Mouse (Mus musculus): Measurements from ENCODE around the gene Clec2i. TPM values are rescaled to one million over a fixed set of nuclear protein-coding genes. Genes with fewer than 3 reads are reported as not detected.
A peak's percentile ranks its signal among the peaks of the same experiment; 100 is the strongest.

Gene Clec2i
- polyA plus RNA-seq, 1 experiment = 4.9 TPM

DNA sequence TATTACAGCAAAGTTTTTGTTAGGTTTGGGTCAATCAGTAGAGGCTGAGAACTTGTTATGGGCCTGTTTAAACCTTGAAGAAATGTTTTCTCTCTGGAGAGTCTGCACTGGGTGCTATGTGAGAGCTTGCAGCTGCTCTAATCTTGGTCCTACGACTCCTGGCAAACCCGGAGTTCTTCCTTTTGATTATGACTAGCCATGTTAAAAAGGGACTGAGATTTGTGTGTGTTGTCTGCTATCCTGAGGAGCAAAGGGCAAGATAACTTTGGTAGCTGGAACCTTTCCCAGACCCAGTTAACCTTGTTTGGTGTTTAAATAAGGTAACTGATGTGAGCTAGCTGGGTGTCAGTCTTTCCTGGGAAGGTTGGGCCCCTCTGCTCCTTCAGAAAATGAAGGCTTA, 36.7 kb upstream of the Clec2i start:
- Histone ChIP-seq H3K4me1 (ENCODE audit: control insufficient read depth, insufficient read depth, low read length) (peaks cover 7% of the 10 kb centered on the region), H3K4me3 (replicated peaks; ENCODE audit: control insufficient read depth, low read depth, low read length) (no peak overlapping the region), H3K27ac (ENCODE audit: control insufficient read depth, insufficient read depth, low read depth, low read length, poor library complexity) (no peak overlapping the region; the same call in 1 of the 2 replicates)
- no peak for TF ChIP-seq CTCF (IDR thresholded peaks at IDR 0.05; ENCODE audit: control insufficient read depth, insufficient read depth, low read length)
- no peak for TF ChIP-seq POLR2A (IDR thresholded peaks at IDR 0.05; ENCODE audit: borderline replicate concordance, control insufficient read depth, low read depth, low read length)
- WGBS = 21% methylated on average over 2 of the region's 2 CpGs

DNA sequence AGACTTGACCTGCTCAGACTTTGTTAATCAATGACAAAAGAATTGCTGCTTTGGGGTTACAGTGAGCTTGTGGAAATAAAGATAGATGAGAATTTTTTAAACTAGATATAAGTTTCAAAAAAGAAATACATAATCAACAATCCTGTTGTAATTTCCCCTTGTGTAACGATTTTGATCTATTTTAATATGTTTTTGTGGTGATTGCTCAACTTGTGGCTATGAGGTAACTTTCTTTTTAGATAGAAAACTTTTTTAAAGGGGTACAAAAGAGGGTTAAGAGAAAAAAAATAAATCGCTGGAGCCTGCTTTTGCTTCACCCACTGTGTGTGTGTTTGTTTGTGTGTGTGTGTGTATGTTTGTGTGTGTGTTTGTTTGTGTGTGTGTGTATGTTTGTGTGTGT, 36.2 kb upstream of the Clec2i start:
- Histone ChIP-seq H3K4me1 (ENCODE audit: control insufficient read depth, insufficient read depth, low read length) (peaks cover 7% of the 10 kb centered on the region), H3K4me3 (replicated peaks; ENCODE audit: control insufficient read depth, low read depth, low read length) (no peak overlapping the region), H3K27ac (ENCODE audit: control insufficient read depth, insufficient read depth, low read depth, low read length, poor library complexity) (peak overlapping the region; percentile 42; the same call in 1 of the 2 replicates)
- no peak for TF ChIP-seq POLR2A (IDR thresholded peaks at IDR 0.05; ENCODE audit: borderline replicate concordance, control insufficient read depth, low read depth, low read length)
- TF ChIP-seq CTCF (IDR thresholded peaks at IDR 0.05; ENCODE audit: control insufficient read depth, insufficient read depth, low read length) = no peak
- 7% methylated on average over 2 of the region's 2 CpGs for WGBS

DNA sequence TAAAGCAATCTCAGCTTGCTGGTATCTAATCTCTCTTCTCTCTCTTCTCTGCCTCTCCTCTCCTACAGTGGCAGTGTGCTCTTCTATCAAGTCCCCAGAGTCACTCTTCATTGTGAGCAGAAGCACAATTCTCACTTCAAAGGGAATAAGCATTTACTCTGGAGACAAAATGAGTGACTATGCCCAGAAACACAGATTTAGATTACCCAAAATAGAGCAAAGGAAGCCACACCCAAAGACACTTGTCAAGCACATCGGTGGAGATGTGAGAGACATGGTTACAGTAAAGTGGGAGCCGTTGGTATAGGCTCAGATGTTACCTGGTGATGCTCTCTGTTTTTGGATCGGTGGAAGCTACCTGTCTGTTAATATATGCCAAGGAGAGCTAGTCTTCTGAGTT, 34.6 kb upstream of the Clec2i start:
- no peak overlapping the region for H3K4me3 ChIP-seq (replicated peaks; ENCODE audit: control insufficient read depth, low read depth, low read length)
- TF ChIP-seq POLR2A (IDR thresholded peaks at IDR 0.05; ENCODE audit: borderline replicate concordance, control insufficient read depth, low read depth, low read length) = no peak
- TF ChIP-seq CTCF (IDR thresholded peaks at IDR 0.05; ENCODE audit: control insufficient read depth, insufficient read depth, low read length) = no peak
- WGBS = 31% methylated on average over 3 of the region's 3 CpGs
- H3K4me1 ChIP-seq (ENCODE audit: control insufficient read depth, insufficient read depth, low read length) = peaks cover 7% of the 10 kb centered on the region
- peak overlapping the region; percentile 63 for H3K27ac ChIP-seq (ENCODE audit: control insufficient read depth, insufficient read depth, low read depth, low read length, poor library complexity)

DNA sequence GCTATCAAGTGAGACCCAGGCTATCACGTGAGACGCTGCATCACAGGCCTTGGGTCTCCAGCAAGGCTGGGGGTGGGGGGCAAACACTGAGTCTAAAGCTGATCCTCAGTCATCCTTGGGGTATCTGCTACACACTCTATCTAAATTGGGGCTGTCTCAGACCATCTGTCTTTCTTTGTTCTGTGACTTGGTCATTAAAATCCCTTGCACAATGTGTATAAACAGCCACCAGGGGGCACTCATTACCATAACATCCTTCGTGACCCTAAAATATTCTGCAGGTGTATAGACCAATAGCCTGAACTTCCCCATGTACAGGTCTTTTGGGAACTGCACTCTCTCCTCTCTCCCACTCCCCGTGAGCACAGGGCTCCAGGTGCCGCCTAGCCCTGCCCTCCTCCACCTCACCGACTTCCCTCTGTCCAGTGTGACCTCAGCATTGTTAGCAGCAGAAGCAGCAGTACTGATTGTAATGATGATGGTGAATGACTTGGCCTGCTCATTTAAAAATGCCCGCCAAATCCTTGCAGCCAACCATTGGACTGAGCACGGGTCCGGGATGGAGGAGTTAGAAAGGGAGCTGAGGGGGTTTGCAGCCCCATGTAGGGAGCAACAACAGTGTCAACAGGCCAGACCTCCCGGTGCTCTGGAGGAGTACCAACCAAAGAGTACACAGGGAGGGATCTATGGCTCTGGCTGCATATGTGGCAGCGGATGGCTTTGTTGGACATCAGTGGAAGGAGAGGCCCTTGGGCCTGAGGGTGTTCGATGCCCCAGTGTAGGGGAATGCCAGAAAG, 33.2 kb upstream of the Clec2i start:
- peaks cover 7% of the 10 kb centered on the region for H3K4me1 ChIP-seq (ENCODE audit: control insufficient read depth, insufficient read depth, low read length)
- no peak for TF ChIP-seq POLR2A (IDR thresholded peaks at IDR 0.05; ENCODE audit: borderline replicate concordance, control insufficient read depth, low read depth, low read length)
- no peak; the same call in 1 of the 2 replicates for TF ChIP-seq CTCF (IDR thresholded peaks at IDR 0.05; ENCODE audit: control insufficient read depth, insufficient read depth, low read length)
- peak overlapping the region; percentile 9; the same call in 1 of the 2 replicates for H3K27ac ChIP-seq (ENCODE audit: control insufficient read depth, insufficient read depth, low read depth, low read length, poor library complexity)
- 52% methylated on average over 12 of the region's 12 CpGs for WGBS
- peak overlapping the region; percentile 13 for H3K4me3 ChIP-seq (replicated peaks; ENCODE audit: control insufficient read depth, low read depth, low read length)

DNA sequence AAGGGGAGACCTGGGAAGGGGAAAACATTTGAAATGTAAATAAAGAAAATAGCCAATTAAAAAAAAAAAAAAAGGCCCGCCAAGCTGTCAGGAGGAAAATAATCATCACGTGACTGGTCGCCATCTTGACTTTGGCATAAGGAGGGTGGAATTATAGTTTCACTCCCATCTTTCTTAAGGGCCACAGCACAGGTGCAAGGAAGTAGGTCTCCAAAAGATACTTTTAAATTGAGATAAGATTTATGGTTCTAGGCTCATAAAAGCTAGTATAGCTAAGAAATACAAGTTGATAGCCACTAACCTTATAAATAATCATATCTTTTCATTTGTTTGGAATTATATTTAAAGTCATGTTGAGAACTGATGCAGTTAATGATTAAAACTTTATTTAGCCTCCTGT, 32.5 kb upstream of the Clec2i start:
- WGBS = 83% methylated on average over 3 of the region's 3 CpGs
- no peak for TF ChIP-seq CTCF (IDR thresholded peaks at IDR 0.05; ENCODE audit: control insufficient read depth, insufficient read depth, low read length)
- TF ChIP-seq POLR2A (IDR thresholded peaks at IDR 0.05; ENCODE audit: borderline replicate concordance, control insufficient read depth, low read depth, low read length) = no peak
- H3K27ac ChIP-seq (ENCODE audit: control insufficient read depth, insufficient read depth, low read depth, low read length, poor library complexity) = no peak overlapping the region
- H3K4me3 ChIP-seq (replicated peaks; ENCODE audit: control insufficient read depth, low read depth, low read length) = no peak overlapping the region
- peaks cover 6% of the 10 kb centered on the region for H3K4me1 ChIP-seq (ENCODE audit: control insufficient read depth, insufficient read depth, low read length)

DNA sequence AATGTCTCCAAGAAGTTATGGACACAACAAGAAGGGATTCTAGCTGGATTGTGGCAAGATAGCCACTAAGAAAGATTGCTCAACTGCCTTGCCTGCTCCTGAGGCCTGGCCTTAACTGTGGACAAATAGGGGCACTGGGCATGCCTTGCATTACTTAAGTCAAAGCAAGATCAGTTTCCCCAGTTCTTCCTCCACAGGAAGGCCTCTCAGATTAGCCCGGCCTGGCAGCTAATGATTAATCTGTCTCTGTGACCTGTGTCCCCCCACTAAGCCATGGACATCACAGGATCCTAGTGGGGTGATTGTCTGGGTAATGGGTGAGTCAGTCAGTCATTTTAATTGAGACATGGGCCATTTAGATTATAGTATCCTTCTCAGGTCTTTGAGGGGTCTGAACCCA, 31.9 kb upstream of the Clec2i start:
- peak overlapping the region; percentile 25; the same call in 1 of the 2 replicates for H3K27ac ChIP-seq (ENCODE audit: control insufficient read depth, insufficient read depth, low read depth, low read length, poor library complexity)
- TF ChIP-seq POLR2A (IDR thresholded peaks at IDR 0.05; ENCODE audit: borderline replicate concordance, control insufficient read depth, low read depth, low read length) (no peak), CTCF (IDR thresholded peaks at IDR 0.05; ENCODE audit: control insufficient read depth, insufficient read depth, low read length) (no peak)
- H3K4me3 ChIP-seq (replicated peaks; ENCODE audit: control insufficient read depth, low read depth, low read length) = no peak overlapping the region
- 27% methylated on average over 1 of the region's 1 CpGs for WGBS
- H3K4me1 ChIP-seq (ENCODE audit: control insufficient read depth, insufficient read depth, low read length) = peaks cover 6% of the 10 kb centered on the region

DNA sequence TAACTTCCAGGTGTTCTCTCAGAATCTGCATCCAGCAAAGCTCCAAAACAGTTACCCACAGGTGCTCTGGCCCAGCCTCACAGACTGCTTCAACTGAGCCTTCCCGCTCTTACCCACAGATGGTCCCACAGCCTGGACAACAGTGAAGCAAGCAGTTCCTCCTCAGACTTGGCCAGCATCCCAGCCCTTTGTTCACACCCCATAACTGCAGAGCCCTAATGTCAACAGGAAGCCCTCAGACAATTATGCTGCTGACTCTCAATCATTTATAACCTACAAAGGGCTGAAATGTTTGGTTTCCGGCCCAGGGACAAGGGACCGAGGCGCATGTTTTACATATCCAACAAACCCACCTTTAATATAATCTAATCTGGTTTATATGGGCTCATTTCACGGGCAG, 31.1 kb upstream of the Clec2i start:
- Histone ChIP-seq H3K4me1 (ENCODE audit: control insufficient read depth, insufficient read depth, low read length) (peaks cover 5% of the 10 kb centered on the region), H3K27ac (ENCODE audit: control insufficient read depth, insufficient read depth, low read depth, low read length, poor library complexity) (0 out of 2 replicates have a peak overlapping the region, but pooled peaks have one; percentile 4), H3K4me3 (replicated peaks; ENCODE audit: control insufficient read depth, low read depth, low read length) (no peak overlapping the region)
- TF ChIP-seq POLR2A (IDR thresholded peaks at IDR 0.05; ENCODE audit: borderline replicate concordance, control insufficient read depth, low read depth, low read length) = no peak
- TF ChIP-seq CTCF (IDR thresholded peaks at IDR 0.05; ENCODE audit: control insufficient read depth, insufficient read depth, low read length) = no peak
- 8% methylated on average over 5 of the region's 5 CpGs for WGBS

DNA sequence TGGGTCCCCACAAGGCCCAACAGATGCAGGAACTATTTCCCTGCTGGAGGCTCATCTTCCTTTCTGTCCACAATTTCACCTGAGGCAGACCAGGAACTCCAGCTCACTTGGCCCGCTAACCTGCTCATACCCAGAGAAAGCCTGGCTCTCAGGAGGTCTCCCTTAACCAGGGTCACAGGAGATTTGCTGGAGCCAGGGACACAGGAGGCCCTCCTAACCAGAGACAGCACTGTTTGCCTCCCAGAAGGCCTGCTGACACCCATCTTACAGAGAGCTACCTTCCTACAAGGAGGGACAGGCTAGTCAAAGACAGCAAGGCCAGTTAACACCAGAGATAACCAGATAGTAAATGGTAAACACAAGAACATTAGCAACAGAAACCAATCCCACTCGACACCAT, 29.4 kb upstream of the Clec2i start:
- H3K4me3 ChIP-seq (replicated peaks; ENCODE audit: control insufficient read depth, low read depth, low read length) = no peak overlapping the region
- H3K4me1 ChIP-seq (ENCODE audit: control insufficient read depth, insufficient read depth, low read length) = peaks cover 3% of the 10 kb centered on the region
- no peak for TF ChIP-seq CTCF (IDR thresholded peaks at IDR 0.05; ENCODE audit: control insufficient read depth, insufficient read depth, low read length)
- TF ChIP-seq POLR2A (IDR thresholded peaks at IDR 0.05; ENCODE audit: borderline replicate concordance, control insufficient read depth, low read depth, low read length) = no peak
- no peak overlapping the region for H3K27ac ChIP-seq (ENCODE audit: control insufficient read depth, insufficient read depth, low read depth, low read length, poor library complexity)
- 79% methylated on average over 2 of the region's 2 CpGs for WGBS
